Mouse (Mus musculus) frontal cortex, postnatal 25 days (tissue): ENCODE results near the gene Psmb3.
A peak's percentile ranks its signal among the peaks of the same experiment; 100 is the strongest.
"Not testable (repeated sequence)": the region's sequence is repeated elsewhere in the genome, so short reads cannot be mapped to it uniquely, and the experiment has no call there.

Experiments
- DNase-seq, 2 experiments: peaks; one replicate each; pipeline ENCODE4 v3.0.0; 2022; ENCODE audit warnings: low spot score in 2 of 2

Psmb3 gene

DNA sequence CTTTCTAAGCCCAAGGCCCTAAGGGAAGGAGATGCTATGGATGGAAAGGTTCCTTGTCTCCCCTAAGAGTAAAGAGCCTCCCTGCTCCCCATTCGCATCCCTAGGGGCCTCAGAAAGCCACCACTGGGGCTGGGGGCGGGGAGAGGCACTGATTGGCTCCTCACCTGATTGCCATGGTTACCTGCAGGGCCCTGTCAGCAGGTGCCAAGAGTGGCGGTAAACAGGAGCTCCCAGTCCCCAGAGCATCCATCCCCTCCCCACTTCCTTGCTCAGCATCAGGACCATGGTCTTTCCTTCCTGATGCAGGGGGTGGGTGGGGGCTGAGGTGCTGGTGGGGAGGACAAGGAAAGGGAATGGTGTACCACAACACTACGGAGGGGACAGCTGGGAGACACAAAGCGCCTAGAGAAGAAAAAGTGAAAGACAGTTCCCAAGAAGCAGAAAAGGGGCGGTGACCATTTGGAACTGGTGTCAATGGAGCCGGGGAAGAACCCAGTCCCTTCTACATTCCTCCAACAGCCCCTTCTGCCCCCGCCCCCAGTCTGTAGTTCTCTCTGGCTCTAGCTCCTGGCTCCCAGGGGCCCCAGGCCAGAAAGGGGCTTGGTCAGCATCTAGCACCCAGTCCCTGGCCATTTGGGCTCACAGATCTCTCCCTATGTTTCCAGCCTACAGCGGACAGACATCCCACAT lies 7.3 kb upstream of the Psmb3 start:
- DNase-seq, result no peak

DNA sequence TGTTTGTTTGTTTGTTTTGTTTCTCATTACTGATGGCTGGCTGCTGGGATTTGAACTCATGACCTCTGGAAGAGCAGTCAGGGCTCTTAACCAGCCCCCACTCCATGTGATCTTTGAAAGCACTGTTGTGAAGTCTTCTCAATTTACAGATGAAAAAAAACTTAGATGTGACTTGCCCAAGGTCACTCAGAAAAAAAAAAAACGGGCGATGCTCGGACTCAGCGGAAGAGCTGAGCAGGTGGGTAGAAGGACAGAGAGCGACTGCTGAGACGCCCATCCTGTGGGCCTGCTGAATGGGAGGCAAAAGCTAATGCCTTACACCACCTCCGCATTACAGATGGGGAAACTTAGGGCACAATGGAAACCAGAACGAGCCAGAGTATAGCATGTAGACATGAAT lies 6.5 kb upstream of the Psmb3 start:
- no peak for DNase-seq

DNA sequence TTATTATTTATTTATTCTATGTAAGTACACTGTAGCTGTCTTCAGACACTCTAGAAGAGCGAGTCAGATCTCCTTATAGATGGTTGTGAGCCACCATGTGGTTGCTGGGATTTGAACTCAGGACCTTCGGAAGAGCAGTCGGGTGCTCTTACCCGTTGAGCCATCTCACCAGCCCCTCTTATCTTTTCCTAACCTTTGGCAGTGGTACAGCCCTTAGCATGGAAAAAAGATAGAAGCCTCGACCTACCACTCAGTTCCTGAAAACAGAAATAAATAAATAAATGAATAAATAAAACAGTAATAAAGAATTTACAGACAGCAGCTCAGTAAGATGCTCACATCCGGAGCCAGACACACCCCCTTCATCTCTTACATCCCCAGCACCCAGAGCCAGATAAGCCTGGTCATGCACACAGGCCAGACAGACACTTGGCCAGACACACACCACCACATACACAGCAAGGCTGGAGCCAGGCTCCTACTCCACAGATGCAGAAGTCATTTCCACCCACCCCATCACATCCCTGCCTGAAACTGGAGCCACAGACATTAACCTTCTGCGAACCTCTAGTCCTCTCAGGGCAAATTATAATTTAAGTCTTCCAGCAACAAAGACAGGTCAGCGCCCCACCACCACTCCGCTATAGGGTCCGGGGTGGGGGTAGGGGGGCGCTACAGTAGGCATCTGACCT lies 5.9 kb upstream of the Psmb3 start:
- DNase-seq, result no peak

DNA sequence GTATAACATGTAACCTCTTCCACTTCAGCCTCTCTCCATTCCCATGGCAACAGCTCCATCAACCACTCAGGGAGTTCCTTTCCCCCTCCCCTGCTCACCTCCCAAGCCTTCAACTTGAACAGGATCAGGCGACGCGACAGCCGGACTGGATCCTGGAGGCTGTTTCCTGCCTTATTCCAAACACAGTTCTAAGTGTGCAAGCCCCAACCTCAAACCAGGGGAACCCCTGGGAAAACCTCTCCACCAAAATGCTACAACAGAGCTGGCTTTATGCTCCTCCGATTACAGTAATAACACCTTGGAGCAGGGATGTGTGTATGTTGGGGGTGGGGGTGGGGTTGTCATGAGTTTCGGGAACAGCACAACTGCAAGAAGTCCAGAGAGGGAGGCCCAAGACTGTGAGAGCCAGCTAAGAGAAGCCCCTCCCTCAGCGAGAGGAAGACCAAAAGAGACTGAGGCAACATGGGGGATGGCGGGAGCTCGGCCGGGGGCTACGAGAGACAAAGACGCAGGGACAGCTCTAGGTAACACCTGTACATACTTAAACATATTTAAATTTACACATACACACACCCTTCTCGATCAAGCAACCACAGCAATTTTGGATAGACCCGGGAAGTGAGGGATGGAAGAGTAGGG lies 5.2 kb upstream of the Psmb3 start:
- no peak for DNase-seq

DNA sequence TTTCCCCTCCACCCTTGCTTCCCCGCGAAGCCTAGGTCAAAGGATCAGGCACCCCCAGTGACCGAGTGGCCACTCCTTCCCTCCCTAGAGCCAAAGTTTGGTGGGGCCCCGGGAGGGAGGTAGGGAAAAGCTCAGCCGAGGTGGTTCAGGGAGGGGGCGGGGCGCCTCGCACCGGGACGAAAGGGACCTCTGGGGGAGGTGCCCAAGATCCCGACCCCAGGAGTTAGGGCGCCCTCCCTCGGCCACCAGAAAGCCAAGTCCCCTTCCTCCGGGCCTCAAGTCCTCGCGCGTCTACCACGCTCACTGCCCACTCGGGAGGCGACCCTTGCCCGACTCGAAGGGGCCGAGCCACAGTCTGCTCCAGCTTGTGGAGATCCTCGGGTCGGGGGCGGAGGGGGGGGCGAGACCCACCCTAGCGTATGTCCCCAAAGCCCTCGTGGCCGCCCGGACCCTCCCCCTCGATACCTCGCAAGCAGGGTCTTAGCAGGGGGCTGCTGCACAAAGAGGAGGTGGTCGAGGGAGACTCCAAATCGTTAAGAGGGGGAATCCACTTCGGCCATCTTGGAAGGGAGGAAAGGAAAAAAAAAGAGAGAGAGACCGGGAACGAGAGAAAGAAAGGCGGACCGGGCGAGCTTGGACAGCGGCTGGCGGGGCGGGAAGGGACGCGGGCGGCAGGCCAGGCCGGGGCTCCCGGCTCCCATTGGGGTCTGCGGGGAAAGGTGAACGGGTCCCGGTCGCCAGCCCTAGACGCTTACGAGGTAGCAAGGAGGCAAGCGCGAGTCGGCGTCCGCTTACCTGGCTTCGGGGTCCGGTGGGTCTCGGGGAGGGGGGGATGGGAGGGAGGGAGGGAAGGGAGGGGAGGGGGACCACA lies 4.2 kb upstream of the Psmb3 start:
- DNase-seq, result no peak

DNA sequence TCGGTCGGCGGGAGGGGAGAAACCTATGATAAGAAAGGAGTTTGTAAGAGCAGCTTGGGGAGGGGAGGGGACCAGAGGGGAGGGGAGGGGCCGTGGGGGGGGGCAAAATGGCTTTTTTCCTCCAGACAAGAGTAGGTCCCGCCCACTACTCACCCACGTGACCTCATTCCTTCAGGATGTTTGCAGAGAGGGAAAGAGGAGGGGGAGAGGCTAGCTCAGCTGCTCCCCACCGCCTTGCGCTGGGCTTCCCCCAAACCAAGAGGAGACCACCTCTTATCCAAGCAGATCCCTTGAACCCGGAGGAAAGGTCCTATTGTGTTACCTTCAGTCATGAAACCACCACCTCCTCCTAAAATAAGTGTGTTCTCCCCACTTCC lies 3.6 kb upstream of the Psmb3 start:
- peak; percentile 61 to 73 for DNase-seq

DNA sequence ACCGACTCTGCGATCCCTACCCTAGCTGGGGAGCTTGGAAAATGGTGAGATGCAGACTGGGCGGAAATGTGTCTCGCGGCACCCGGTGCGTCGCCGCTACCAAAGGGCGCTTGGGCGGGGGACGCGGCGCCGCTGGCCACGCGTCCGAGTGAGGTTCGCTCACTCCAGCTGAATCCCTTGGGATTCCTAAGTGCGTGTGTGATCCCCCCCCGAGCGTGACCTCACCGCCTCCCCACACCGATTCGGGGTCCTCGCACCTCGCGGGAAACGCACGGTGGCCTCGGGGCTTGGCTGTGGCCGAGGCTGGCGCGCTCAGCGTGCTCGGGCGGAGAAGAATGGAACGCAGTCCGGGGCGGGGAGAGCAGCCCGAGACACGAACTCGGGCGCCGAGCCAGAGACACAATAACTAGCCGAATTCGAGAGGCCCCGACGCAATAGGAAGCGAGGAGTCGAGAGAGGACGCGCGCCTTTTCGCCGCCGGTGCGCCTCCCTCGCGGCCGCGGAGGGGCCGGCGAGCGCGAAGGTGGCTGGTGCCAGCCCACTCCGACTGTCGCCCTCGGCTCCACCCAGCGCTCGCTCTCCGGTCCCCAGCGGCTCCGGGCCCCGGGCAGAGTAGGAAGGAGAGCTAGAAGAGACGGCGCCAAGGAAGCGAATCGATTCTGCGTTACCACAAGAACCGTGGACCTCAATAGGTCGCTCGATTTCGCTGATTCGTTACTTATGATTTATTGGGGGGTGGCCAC lies 3.0 kb upstream of the Psmb3 start, which contains the start of gene Pcgf2:
Gene Pcgf2 (minus strand): TSS at position 495 of the 743 bp plus-strand sequence.
- DNase-seq, result peak; percentile 46 to 50

DNA sequence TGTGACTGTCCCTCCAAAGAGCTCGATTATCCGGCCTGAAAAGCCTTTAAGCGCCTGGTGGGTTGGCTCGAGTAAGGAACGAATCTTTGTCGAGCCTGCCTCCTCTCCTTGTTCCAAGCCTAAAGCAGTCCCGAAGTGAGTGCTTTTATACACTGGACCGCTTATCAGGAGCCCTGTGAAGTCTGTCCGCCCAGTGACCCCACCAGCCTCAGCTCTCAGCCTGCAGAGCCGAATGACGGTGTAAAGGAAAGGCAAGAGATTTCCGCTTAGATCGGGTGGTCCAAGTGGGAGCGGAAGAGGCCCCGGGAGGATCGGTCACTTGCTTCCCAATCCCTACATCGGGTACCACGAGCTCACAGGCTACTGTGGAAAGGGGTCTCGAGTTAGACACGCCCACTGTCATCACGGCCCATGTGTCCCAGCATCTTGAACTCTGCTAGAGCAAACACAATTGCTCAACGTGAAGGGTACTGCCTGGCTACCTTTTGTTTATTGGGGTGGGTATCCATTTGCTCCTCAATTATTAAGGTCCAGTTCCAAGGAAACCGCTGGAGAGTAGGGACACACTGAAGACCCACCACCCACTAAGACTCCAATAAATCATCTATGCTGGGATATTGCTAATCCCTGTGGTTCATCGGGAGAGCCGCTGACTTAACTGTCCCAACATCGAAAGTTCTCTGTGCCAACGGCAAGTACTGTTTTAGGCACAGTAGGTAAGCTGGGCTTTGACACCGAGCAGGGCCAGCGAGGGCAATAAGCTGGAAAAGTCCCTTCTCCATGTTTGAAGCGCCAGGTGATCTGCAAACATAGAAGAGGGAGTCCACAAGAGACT lies 2.2 kb upstream of the Psmb3 start:
- DNase-seq, result no peak

DNA sequence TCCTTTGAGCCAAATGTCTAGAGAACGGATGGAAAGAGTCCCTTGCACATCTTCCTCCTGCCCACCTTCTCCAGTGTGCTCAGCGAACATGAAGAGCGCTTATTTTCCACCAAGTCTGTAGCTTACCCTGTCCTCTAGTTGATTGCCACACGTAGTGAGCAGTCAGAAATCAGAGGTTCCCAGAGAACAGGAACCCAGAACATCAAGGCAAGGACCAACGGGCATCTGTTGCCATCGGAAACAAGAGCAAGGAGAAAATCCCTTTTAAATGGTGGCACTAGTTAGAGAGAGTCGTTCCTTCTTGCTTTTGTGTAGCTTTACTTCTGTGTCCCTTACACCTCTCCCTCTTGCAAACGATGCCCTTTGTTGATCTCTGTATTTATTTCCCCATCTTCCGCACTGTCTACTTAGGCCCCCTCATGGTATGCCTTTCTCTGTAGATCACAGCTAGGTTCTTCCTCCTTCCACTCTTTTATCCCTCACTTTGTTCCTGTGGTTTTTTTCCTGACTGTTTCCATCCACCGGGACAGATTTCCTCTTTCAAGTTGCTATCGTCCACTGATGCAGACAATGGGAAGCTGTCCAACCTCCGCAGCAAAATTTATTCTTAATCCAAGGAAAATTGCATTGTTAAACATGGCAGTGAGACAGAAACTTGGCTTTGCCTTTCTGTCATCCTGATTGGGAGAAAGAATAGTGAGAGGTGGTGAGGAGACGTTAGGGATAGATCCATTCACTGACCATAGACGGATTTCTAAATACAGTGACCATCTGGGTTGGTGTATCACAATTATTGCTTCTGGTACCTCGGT lies 1.4 kb upstream of the Psmb3 start:
- no peak for DNase-seq

DNA sequence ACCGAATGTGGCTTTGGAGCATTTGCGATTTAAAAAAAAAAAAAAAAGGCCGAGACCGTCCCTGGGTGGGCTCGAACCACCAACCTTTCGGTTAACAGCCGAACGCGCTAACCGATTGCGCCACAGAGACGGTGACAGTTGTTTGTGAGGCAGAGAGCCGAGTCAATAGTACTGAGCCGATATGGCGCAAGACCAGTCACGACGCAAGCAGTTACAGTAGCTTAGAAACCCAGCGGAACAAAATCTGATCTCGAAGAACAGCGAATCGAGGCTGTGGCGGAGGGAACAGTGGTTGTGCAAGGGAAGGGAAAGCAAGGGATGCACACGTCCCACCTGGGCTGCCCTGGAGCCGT lies 830 bp upstream of the Psmb3 start:
- DNase-seq, result peak; percentile 88 to 93

DNA sequence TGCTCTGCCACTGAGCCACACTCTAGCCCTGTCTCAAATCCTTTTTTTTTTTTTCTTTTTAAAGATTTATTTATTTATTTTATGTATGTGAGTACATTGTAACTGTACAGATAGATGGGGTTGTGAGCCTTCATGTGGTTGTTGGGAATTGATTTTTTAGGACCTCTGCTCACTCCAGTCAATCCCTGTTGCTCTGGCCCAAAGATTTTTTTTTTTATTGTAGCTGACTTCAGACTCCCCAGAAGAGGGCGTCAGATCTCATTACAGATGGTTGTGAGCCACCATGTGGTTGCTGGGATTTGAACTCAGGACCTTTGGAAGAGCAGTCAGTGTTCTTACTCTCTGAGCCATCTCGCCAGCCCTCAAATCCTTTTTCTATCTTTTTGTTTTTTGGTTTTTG lies 6.9 kb downstream of the Psmb3 start:
- DNase-seq, result not testable (repeated sequence)

DNA sequence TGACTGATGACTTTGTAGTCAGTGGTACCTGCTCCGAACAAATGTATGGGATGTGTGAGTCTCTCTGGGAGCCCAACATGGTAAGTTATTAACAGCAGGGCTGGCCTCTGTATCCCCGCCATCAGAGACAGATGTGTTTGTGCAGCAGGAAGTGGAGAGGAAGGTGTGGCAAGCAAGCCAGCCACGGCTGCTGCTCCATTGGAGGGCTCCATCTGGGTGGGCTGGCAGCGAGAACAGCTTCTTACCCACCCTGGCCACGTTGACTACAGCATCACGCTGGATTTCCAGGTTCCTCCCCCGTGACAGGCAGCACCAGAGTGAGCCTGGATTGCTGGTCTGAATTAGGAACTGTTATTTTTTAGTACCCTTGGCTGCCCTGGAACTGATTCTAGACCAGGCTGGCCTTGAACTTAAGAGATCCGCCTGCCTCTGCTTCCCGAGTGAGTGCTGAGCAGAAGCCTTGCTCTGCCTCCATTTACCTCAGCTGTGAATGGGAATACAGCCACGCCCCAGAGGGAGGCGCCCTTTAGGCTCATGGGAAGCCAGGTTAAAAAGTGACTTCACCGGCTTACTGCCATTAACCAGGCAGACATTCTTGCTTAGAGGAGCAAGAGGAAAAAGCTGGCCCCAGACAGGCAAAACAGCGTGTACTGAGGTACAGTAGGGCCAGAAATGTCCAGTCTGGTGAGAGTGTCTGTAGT lies 8.2 kb downstream of the Psmb3 start:
- DNase-seq, result no peak

DNA sequence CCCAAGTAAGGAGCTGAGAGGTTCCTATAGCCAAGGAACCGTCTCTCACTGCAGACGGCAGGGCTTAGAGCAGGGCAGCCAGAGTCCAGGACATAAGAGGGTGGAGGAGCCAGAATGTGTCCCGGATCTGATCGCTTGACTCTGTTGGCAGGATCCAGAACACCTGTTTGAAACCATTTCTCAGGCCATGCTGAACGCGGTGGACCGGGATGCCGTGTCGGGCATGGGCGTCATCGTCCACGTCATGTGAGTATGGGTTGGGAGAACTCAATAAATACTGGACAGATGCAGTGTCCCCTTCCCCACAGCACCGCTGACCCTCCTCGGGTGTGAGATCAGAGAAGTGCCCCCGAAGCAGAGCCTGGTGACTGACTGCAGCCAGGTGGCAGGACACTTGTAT lies 9.1 kb downstream of the Psmb3 start:
- DNase-seq, result no peak

DNA sequence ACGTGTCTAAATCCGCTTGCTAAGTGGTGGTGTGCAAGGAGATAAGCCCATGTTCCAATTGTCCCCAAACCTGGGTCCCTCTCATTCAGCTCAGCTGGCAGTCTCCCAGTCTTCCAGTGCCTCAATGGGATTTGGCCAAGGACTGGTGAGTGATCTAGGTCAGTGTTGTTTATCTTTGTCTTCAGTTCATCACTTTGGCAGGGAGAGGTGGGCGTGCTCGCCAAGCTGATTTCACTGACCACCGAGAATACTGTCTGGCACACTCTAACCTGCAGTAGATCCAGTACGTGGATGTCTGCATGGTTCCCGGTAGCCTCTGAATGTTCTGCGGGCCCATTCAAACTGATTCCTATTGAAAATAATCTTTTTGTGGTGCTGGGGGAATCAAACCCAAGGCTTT lies 10.7 kb downstream of the Psmb3 start:
- DNase-seq, result no peak

DNA sequence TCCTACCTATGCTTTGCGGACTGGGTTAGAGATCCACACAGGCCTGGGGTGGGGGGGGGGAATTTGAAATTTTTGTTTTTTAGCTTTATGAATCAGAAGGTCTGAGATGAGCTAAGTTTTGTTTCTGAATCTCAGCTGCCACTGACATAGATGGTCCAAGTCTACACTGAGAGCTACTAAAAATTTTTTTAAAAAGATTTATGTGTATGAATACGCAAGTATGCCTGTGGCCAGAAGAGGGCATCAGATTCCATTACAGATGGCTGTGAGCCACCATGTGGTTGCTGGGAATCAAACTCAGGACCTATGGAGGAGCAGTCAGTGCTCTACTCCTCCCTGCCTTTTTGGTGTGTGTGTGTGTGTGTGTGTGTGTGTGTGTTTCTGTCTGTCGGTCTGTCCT lies 11.2 kb downstream of the Psmb3 start:
- DNase-seq, result no peak

DNA sequence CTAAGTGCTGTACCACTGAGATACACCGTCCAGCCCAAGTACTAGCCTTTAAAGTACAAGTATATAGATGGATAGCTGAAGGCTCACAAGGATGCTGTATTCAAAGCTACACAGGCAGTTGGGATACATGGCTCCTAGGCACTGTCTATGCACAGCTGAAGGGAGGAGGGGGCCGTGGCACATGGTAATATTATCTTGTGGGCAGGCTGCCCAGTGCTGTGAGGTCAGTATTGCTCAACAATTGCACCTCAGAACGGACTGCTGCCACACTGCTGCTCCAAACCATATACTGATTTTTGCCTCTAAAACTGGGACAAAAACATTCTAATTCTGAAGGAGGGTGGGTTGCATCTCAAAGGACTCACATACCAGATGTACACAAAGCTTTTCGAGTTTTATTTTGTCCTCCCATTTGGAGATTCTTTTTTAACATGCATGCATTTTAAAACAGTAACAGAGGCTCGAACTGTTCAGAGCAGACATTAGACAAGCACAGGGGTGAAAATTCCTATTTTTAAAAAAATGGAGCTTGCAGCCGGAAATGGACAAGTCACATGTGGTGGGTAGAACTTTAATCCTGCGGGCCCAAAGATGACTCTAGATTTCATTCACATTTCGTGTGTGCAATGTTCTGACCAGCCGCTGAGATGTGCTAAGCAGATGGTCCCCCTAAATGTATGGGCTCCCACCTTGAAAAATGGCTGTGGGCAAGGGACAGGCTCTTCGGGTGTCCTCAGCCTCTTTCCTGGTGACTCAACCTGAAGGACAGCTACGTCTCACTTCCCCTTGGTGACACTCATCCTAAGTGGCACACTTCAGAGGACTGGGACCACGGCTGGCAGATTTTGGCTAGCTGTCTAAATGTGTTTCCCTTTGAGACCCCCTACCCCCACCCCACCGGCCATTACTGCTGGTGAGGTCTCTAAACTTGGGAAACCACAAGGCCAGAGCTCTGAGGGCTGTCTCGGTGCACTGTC lies 11.9 kb downstream of the Psmb3 start:
- DNase-seq, result no peak

DNA sequence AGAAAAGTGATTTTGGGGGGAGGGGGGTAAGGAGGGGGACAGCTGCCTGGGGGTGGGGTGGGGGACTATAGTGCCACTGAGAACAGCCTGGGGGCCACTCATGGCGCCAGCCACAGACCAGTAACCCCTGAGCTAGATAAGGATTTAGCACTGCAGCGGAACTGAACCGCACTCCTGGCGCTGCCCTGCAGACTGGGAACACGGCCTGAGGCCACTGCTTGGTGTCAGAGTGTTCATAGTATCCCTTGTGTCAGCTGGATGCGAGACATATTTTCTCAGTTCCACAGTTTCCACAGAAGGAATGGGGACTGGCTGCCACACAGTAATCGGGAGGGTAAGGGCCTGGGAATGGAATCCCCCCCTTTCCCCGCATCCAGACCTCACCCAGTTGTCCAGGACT lies 12.8 kb downstream of the Psmb3 start:
- no peak for DNase-seq
